Mouse (Mus musculus): ENCODE data around the gene Fgf2. TPM values are rescaled to one million over a fixed set of nuclear protein-coding genes. Genes with fewer than 3 reads are reported as not detected.

Fgf2 gene
- total RNA-seq, 2 experiments from 2014 or later: 2.8 to 8.0 TPM

DNA sequence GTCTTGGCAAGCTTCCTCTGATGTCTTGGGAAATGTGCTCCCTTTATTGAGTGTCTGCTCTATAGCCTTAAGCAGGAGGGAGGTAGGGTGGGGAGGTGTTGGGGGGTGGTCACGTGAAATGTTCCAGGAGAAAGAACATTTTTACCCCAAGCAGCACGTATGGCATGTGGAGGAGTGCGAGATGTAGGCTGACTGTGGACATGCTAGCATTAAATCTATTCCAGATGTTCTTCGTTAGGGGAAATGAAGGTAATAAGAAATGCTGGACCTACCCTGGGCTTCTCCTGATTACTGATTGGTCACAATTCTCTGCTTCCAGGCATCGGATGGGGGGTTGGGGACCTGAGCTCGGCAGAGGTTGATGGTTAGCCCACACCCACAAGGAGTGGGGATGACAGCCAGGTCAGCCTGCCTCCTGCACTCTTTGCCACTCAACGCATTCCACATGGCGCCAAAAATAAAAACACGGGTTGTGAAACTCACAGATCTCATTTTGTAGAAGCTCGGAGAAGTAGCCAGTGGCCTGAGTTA is 5.9 kb downstream of the Fgf2 start:
- DNase-seq (ENCODE audit: low spot score in 2 of 2): no peak

DNA sequence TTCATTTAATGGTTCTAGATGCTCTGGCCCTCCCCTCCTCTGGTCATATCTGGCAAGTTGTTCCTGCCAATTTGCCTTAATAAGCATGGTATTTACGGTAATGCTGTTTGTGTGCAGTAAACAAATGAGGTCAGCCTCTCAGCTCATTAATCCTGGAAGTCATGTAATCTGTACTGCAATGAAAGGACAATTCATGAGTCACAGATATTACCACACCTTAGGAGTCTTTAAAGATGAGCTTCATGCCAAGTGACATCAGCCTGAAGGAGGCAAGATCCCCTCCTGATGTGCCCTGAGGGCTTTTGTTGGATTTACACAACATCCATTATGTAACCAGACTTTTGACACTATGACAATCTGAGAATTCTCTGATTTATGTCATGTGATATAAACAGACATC is 6.6 kb downstream of the Fgf2 start:
- DNase-seq (ENCODE audit: low spot score in 2 of 2): no peak

DNA sequence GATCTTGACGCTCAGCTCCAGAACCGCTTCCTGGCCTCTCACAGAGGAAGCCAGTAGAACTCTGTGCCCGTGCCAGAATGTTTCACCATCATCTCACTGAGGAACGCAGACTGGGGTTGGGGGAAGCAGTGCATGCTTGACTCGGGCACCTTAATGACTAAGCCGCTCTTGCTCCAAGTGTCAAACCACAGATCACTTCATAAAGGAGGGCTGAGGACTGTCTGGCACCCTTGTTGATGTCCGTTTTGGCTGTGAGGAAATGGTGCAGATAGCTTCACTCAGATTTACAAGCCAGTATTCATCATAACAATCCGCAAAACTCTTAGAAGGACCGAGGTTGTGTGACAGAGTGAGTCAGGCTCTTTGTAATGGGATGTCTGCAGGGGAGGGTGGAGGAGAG is 12.6 kb downstream of the Fgf2 start:
- no peak for DNase-seq (ENCODE audit: low spot score in 2 of 2)

DNA sequence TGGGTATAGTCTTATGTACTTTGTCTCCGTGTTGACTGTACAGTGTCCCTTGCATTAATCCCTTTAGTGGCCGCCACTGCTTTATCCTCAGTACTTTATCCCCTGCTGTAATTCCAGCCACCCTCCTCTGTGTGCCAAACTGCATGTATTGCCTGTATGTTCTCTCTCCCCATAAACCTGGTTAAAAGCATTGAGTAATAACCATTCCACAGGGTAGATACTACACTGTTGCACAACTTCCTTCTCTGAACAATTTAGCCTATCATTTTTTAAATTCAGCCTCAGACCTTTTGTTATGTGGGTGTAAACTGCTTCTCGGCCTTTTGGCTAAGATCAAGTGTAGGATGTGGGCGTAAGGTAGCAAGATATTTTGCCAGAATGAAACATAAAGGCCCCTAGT is 17.0 kb downstream of the Fgf2 start:
- no peak for DNase-seq (ENCODE audit: low spot score in 2 of 2)

DNA sequence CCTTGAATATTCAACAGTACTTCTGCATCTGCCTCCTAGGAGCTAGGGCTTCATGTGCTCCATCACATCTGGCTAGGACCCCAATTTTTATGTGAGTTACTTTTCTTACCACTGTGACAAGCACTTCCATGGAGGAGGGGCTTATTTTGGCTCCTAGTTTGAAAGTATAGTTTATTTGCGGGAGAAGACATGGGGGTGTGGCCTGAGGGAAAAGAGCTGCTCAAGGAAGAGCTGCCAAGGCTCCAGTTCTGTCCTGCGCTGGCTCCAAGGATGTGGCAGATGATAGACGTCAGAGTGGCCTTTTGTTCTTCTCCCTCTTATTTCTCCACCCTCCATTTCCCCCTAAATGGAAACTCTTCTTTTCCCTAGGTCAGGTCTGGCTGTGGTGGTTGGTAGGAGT is 17.8 kb downstream of the Fgf2 start:
- DNase-seq (ENCODE audit: low spot score in 2 of 2): no peak

DNA sequence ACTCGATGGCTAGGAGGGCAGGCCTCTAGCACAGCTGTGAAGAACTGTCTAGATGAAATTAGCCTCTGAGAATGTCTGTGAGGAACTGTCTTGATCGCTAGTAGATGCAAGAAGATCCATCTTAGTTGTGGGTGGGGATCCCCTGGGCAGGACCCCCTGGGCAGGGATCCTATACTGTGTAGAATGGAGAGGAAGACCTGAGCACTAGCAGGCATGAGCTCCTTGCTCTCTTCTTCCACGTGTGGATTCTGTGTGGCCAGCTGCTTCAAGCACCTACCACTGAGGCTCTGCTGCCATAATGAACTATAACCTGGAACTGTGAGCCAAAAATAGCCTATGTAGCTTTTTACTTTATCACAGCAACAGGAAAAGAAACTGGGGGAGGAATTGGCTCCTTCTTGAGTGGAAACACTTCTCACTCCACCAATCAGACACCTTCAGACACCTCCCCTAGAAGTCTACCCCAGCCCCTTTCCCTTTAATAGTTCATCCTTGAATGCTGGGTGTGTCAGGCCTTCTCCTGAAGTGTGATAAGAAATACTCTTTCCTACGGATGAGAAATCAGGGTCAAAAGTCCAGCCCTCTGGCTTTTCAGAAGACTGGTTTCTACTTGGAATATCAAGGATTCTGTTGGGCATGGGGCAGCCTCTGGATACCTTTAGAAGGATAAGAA is 18.4 kb downstream of the Fgf2 start:
- DNase-seq (ENCODE audit: low spot score in 2 of 2): no peak

DNA sequence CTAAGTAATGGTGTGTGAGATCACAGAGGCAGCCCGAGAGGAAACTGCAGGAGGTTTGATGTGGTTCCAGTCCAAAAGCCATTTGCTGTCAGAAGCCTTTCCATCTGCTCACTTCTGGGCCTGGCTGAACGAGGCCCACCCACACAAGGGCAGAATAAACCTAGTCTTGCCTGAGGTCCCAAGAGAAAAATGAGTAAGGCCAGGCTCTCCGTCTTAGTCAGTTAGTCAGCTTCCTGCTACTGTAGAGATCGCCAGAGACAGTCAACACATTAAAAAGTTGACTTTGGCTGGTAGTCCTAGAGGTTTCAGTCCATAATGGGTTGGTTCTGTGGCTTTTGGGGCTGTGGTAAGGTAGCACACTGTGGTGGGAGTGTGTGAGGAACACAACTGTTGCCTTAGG is 22.3 kb downstream of the Fgf2 start:
- DNase-seq (ENCODE audit: low spot score in 2 of 2): no peak

DNA sequence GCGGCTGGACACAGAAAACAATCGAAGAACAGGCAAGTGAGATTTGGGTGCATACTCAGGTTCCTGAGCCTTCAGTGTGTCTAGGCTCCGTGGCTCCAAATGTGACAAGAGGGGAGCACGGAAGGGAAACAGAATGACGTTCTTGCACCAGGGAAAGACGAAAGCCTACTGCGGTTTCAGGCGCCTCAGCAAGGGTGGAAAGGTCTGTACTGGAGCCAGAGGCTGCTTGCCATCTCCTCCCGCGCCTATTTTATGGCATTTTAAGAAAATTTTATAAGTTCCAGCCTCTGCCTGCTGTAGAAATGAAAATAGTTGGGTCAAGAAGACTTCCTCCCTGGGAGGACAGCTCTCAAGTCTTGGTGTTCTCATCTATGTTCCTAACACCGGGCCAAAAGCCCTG is 25.6 kb downstream of the Fgf2 start:
- no peak for DNase-seq (ENCODE audit: low spot score in 2 of 2)

DNA sequence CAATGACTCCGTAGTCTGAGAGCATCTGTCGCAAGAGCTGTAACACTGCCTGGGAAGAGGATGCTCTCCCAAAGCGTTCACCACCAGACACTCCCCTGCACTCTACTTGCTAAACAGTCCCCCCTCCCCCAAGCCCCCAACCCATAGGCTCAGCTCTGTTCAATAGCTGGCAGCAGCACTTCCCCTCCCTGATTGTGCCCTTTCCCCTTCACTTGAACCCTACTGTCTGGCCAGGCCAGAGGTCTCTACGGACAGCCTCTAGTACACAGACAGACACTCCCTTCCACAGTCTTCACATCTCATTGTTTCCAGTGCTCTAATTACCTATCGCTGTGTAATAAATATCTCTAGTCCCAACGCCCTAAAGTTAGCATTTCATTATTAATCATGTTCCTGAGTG is 29.8 kb downstream of the Fgf2 start:
- no peak for DNase-seq (ENCODE audit: low spot score in 2 of 2)

DNA sequence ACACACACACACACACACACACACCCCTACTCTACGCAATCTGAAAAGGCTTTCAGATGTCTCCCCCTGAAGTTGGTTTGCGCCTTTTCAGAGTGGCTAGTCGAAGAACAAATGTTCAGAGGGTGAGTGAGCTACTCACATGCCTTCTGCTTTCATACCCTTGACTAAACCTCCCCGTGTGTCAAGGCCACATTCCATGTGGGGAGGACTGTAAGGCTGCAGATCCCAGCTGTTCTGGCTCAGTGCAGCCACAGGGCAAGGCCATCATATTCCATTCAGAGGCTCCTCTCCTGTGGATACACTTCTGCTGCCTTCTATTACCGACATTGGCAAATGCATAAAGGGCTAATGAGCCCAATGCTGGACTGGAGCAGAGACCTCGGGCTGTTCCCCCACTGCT is 30.3 kb downstream of the Fgf2 start:
- peak; percentile 22 to 28 for DNase-seq (ENCODE audit: low spot score in 2 of 2)

DNA sequence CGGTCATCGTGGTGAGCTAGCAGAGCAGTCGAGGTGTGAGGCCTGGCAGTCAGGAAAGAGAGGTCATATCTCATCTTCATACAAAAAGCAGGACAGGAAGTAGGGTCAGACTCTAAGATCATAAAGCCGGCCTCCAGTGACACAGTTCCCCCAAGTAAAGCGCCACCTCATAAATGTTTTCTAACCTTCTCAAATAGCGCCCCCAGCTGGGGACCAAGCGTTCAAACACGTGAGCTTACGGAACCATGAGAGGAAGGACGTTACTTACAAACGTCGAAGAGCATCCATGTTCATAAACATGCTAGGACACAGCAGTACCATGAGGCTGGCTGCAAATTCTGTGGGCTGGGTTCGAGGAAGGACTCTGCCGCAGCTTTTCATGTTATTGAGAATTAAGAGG is 31.1 kb downstream of the Fgf2 start:
- no peak for DNase-seq (ENCODE audit: low spot score in 2 of 2)

DNA sequence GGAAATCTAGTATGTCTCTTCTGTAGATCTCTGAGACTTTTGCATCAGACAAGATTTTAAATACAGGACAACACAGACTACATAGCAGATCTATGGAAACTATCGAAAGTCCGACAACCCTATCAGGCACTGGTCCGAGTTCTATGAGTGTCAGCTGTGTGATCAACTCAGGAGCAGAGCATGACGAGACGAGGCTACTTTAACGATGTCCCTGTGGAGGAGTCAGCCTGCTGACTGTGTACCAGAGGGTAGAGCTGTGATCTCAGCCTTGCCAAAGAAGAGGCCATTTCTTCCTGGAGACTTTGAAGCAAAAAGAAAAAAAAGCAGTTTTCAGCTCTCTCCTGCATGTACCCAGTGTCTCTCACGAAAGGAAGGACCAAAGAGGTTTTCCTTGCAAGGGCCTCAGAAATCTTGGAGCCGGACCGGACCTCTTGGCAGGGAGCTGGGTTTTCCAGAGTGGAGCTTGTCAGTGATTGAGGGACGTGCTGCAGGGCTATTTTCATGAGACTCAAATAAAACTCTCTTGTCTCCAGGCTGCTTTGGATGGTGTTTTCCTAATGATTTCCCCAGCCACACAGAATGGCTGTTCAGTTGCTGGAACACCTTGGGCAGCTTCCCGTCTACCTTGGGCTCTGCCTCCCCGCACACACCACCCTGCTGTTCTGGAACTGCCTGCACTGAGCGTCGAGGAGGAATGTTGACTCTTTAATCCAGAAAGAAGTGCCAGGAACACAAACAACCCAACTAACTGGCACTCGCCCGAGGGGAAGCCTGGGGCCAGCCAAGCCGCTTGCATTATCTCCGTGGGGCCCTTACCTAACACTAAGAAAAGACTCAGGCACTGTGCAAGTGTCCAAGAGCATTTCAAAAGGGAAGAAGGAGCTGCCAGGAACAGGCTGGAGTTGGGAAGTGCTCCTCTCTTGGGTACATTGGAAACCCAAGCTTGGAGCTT is 32.1 kb downstream of the Fgf2 start:
- DNase-seq (ENCODE audit: low spot score in 2 of 2): no peak

DNA sequence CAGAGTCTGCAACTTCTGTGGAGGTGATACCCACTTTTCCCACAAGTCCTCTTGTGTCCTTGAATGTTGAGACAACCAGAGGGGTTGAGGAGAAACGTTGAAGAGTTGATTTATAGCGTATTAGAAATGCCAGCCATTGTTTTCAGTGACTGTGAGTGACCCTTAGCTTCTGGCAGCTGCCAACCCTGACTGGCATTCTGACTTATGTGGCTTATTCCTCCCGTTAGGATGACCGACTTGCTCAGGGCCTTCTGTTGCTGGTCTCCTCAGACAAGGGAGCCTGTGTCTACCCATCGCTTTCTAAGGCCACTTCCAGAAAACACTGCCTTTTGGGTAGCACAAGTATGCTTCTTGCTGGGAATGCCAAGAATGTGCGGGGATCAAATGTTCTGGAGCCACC is 33.3 kb downstream of the Fgf2 start:
- no peak for DNase-seq (ENCODE audit: low spot score in 2 of 2)

DNA sequence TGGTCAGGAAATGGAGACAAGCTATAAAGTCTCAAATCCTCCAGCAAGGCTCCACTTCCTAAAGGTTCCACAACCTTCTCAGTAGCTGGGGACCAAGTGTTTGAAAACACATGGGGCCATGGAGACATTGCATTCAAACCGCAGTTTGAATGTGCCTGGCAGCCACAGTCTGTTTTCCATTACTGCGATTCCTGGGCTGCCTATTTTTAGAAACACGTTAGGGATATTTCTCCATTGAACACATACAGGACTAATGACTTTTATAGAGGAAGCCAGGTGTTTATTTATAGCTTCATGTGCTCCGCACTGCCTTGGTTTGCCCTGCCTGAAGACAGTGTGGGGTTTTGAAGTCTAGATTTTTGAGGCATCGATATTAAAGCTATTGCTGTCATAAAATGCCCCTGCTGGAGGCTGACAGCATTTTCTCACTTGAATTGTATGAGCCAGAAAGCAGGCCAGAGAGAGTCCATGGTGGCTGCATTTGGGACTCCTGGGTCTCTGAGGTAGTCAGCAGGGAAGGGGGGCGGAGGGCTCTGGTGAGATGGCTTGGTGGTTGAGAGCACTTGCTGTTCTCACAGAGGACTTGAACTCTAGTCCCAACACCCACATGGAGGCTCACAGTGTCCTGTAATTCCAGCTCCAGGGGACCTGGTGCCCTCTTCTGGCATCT is 35.1 kb downstream of the Fgf2 start:
- DNase-seq (ENCODE audit: low spot score in 2 of 2): no peak

DNA sequence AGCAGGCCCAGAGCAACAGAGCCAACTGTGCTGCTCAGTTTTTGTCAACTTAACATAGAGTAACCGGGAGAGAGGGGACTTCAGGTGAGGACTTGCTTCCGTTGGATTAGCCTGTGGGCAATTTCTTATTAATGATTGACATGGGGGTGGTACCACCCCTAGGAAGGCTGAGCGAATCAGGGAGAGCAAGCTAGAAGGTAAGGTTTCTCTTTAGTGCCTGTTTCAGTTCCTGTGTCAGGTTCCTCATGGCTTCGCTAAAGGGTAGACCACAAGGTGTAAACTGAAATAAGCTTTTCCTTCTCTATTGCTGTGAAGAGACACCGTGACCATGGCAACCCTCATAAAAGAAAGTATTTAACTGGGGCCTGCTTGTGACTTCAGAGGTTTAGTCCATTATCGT is 39.2 kb downstream of the Fgf2 start:
- no peak for DNase-seq (ENCODE audit: low spot score in 2 of 2)

DNA sequence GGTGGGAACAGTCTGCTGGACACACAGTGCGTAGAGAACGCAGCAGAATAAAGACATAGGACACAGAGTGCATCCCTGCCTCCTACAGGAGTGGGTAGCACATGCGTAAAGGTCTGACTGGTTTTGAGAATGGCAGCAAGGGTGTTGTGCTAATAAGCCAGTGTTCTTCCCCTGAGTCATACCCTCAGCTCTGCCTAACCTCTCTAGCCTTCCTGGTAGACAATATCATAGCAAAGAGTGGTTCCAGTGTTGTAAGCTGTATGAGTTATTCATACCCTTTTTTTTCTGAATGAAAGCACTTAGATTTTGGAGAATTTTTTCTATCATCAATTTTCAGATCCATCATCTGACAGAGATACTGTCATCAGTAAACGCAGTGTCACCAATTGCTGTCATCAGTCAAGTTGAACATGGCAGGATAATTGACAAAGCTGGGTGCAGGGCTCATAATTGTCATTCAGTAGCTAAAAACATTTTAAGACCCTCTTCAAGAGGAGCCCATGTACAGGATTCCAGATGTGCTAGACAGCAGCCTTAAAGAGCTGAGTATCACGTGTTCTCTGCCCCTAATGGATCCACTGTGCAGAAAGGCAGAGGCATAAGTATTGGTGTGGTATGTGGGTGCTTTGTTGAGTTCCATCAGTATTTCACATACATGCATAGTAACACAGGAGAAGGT is 48.9 kb downstream of the Fgf2 start:
- no peak for DNase-seq (ENCODE audit: low spot score in 2 of 2)

DNA sequence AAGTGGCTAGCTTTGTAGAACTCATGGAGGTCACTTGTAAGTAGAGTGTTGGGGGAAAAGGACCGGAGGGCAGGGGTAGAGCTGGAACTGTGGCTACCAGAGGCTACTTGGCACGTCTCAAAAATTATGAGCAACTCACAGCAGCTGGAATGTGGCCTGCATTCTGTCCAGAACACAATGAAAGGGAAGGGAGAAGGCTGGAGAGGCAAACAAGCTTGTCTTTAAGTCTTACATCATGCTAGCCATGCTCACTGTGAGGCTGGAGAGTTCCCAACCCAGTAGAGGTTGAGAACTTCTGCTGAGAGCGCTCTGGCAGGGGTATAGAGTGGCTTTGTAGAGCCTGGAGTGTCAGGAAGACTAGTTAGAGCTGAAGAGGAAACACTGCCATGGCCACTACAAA is 49.5 kb downstream of the Fgf2 start:
- DNase-seq (ENCODE audit: low spot score in 2 of 2): no peak

DNA sequence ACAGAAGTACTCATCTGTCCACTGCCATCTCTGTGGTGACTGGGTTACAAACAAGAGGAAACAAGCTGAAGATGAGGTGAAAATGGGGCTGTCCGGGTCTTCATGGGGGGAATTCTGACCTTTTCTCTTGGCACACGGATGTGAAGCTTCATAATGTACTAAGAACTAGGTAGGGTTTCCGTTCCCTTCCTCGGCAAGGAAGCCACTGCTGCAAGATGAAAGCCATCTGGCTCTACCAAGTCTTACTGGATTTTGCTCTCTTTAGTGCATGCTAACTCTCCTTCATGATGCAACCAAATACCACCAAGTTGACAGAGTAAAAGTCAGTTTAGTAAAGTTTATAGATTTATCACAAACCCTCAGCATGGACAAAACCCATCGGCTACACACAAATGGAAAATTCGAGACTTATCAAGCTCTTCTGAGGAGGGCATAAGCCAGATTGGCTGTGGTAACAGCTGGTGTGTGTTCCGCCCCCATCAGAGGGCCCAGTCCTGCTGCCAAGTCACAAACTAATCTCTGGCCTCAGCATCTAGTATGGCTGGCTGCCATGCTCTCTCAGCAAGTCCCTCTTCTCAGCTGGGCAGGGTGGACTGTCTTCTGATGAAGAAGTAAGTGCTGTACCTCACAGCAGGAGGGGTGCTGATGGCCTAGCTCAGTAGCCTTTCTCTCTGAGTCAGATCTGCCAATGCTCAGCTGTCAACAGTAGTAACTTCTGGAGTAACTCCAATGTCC is 50.7 kb downstream of the Fgf2 start:
- DNase-seq (ENCODE audit: low spot score in 2 of 2): no peak

DNA sequence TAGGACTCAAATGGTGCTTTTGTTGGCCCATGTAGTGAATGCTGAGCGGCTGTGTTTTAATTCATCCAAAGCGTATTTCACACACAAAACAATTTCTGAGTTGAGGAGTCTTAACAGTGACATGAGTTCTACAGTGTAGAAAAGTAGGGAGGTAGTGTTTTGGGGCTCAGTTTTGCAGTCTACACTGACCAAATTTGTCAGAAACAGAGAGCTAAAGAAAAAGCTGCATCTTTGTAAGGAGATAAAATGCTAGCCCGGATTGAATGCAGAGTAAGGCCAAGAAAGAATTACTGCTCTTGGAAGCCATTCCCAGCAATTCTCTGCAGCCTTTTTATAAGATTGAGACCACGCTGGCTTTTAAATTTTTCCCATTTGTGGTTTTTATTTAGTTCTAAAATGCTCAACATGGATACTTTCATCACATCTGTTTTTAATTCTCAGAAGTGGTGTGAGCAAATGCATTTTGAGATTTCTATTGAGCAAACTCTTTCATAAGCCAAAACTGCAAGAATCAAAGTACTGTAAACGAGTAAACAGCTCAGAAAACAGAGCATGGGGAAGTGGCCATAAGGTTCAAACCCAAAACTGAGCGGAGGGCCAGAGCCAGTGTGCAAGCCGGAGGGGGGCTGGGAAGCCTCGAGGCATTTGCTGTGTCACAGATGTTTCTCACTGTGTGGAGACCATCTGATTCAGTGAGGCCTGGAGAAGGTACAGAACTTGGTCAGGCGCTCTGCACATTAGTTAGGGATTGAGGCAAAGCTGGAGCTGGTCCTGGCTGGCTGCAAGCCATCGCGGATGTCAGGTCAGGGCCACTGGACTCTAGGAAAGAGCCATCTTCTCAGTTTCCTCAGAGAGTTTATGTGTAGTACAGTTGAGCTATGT is 53.8 kb downstream of the Fgf2 start:
- DNase-seq (ENCODE audit: low spot score in 2 of 2): peak; percentile 43 to 46

DNA sequence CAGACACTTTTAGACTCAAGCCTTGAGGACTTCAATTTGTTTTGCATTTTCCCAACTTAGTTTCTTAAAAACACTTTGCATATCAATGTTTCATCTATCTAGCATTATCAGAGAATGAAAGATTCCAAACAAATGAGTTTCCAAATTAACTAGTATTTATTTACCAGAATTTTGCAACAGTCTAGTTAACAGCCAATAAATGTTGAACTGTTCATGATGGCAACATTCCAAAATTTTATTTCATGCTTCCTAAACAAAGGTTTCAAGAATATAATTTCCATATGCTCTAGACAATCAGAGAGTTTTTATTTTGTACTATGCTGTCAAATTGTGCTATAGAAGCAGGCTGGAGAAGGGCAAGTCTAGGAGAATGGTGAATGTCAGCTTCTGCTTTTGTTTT is 59.5 kb downstream of the Fgf2 start:
- DNase-seq (ENCODE audit: low spot score in 2 of 2): no peak
